Mouse (Mus musculus) kidney, adult 2 months (tissue): ENCODE data around the gene Tcf7l1.

Experiments
- CTCF ChIP-seq: fragments of 200-500 bp; conservative IDR thresholded peaks from 2 replicates; pipeline ENCODE4 v1.5.1; 2011; ENCODE audit warnings: low read depth, mild to moderate bottlenecking, control low read depth, low read length, moderate library complexity, mixed read lengths; ENCODE audit not compliant: insufficient read depth, insufficient read length
- POLR2A ChIP-seq: fragments of 200-500 bp; IDR thresholded peaks from one replicate; pipeline ENCODE4 v1.6.1; 2011; ENCODE audit warnings: low read depth, low read length, control low read depth

DNA sequence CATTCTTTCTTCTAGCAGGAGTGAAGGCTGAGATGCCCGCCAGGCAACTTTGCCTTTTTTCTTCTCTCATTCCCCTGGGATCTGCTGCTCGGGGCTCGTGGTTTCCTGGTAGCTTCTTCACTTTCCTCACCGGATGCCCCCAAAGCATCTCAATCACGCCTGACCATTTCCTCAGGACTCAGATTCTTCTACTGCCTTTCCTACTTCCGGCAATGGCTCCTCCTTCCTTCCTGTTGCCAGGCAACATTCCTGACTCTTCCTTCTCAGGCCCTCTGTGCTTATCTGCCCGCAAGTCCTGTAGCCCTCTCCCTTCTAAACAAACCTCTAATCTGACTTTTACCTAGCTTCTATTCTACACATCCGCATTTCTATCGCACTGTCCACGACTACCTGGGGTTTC lies 98.5 kb downstream of the Tcf7l1 start:
- TF ChIP-seq POLR2A (no peak), CTCF (no peak)
